Mouse (Mus musculus): ENCODE data around the gene Mapk8.

GRCm38 (mm10) chr14:33358891-33359290 is 88.1 kb downstream of the Mapk8 start:
- TF ChIP-seq CTCF (IDR thresholded peaks at IDR 0.05; ENCODE audit: low read depth, low read length), result no peak
- no peak for TF ChIP-seq TAL1 (conservative IDR thresholded peaks at IDR 0.05; ENCODE audit: low read depth, low read length)

Data from G1E (cell line).